34 mouse cellular contexts compared by ENCODE assay signal in the genomic region with DNA sequence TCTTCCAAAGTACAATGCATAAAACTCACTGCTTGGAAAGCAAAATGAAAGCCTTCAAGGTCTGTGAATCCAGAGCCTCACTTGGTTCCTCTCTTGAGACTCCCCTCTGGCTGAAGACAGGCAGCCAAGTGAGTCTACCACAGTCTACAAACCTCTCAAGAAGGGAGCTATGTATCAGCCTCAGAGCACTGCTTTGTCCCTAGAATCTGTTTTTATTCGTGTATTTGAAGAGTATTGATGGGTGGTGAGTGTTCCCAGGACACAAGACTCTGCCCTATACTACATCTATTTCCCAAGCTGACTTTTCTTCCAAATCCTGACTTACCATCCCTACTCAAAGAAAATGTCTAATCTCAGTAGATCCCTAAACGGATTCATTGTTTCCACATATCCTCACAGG. TPM values are rescaled to one million over a fixed set of nuclear protein-coding genes. Genes with fewer than 3 reads are reported as not detected.
"Had no signal": no experiment of that assay in that cellular context is flagged by ENCODE, and none has a peak within 500 bp of the region (broad histone marks: within the 10 kb centered on the region; RNA-seq: fewer than 3 reads in every experiment).

No protein-coding gene starts in this region.

- H3K27me3 ChIP-seq: embryonic facial prominence, embryonic 12.5 days; embryonic facial prominence, embryonic 13.5 days; embryonic facial prominence, embryonic 15.5 days; forebrain, embryonic 12.5 days; forebrain, embryonic 13.5 days; forebrain, embryonic 15.5 days had no signal

- H3K4me2 ChIP-seq: embryonic facial prominence, embryonic 12.5 days; embryonic facial prominence, embryonic 13.5 days; embryonic facial prominence, embryonic 15.5 days; forebrain, embryonic 12.5 days; forebrain, embryonic 13.5 days; forebrain, embryonic 15.5 days had no signal

- H3K4me1 ChIP-seq: embryonic facial prominence, embryonic 10.5 days; embryonic facial prominence, embryonic 12.5 days; embryonic facial prominence, embryonic 13.5 days; embryonic facial prominence, embryonic 15.5 days; forebrain, embryonic 10.5 days; forebrain, embryonic 12.5 days; forebrain, embryonic 13.5 days; forebrain, embryonic 15.5 days had no signal

- ATAC-seq: forebrain, embryonic 13.5 days; forebrain, embryonic 14.5 days; forebrain, embryonic 15.5 days; forebrain, embryonic 16.5 days; forebrain, postnatal 0 days had no signal

- H3K9me3 ChIP-seq: embryonic facial prominence, embryonic 12.5 days; embryonic facial prominence, embryonic 13.5 days; embryonic facial prominence, embryonic 15.5 days; forebrain, embryonic 15.5 days had no signal

- H3K4me3 ChIP-seq: embryonic facial prominence, embryonic 10.5 days; embryonic facial prominence, embryonic 12.5 days; embryonic facial prominence, embryonic 13.5 days; embryonic facial prominence, embryonic 15.5 days; erythroblast, embryonic 14.5 days; forebrain, embryonic 10.5 days; forebrain, embryonic 12.5 days; forebrain, embryonic 13.5 days; forebrain, embryonic 15.5 days; gastrocnemius, adult 2 months; heart, adult 2 months had no signal

- H3K27ac ChIP-seq: embryonic facial prominence, embryonic 10.5 days; embryonic facial prominence, embryonic 12.5 days; embryonic facial prominence, embryonic 13.5 days; embryonic facial prominence, embryonic 15.5 days; forebrain, embryonic 10.5 days; forebrain, embryonic 12.5 days; forebrain, embryonic 13.5 days; forebrain, embryonic 15.5 days; gastrocnemius, adult 2 months; heart, adult 2 months had no signal

- H3K9ac ChIP-seq: embryonic facial prominence, embryonic 12.5 days; embryonic facial prominence, embryonic 13.5 days; embryonic facial prominence, embryonic 15.5 days; forebrain, embryonic 12.5 days; forebrain, embryonic 13.5 days; forebrain, embryonic 15.5 days; forebrain, postnatal 0 days had no signal

- DNase-seq: cerebellum, adult 2 months; cerebellum, adult 8-10 months; cerebellum, adult 9-10 months; cerebellum, adult 9-11 months; cerebellum, postnatal 10 days; cerebellum, postnatal 14 days; cerebellum, postnatal 25 days; cerebellum, postnatal 36 days; embryo, embryonic 11 days; forebrain, postnatal 0 days; gastrocnemius, adult 2 months; gastrocnemius, postnatal 10 days; gastrocnemius, postnatal 14 days; gastrocnemius, postnatal 25 days; gastrocnemius, postnatal 36 days; heart, adult 18-20 months; heart, adult 2 months had no signal

- H3K36me3 ChIP-seq: embryonic facial prominence, embryonic 10.5 days; embryonic facial prominence, embryonic 12.5 days; embryonic facial prominence, embryonic 13.5 days; embryonic facial prominence, embryonic 15.5 days; forebrain, embryonic 10.5 days; forebrain, embryonic 12.5 days; forebrain, embryonic 15.5 days had no signal

RNA-seq across cellular contexts. Expression of a gene that starts 12.1 kb away (rescaled TPM):
- polyA plus RNA-seq: cerebellum, adult 2 months; cortical plate, adult 2 months; embryonic facial prominence, embryonic 11.5 days; embryonic facial prominence, embryonic 13.5 days; embryonic facial prominence, embryonic 14.5 days; embryonic facial prominence, embryonic 15.5 days; erythroblast, embryonic 14.5 days; forebrain, embryonic 14.5 days; forebrain, embryonic 15.5 days; forebrain, embryonic 16.5 days; forebrain, postnatal 0 days; frontal cortex, adult 2 months; gonadal fat pad, adult 2 months; heart, adult 2 months had no signal

RNA-seq across cellular contexts. Expression of a gene that starts 47.7 kb away (rescaled TPM):
- polyA plus RNA-seq: cerebellum, adult 2 months; cortical plate, adult 2 months; embryonic facial prominence, embryonic 10.5 days; embryonic facial prominence, embryonic 11.5 days; embryonic facial prominence, embryonic 12.5 days; embryonic facial prominence, embryonic 13.5 days; embryonic facial prominence, embryonic 14.5 days; embryonic facial prominence, embryonic 15.5 days; erythroblast, embryonic 14.5 days; forebrain, embryonic 10.5 days; forebrain, embryonic 11.5 days; forebrain, embryonic 12.5 days; forebrain, embryonic 13.5 days; forebrain, embryonic 14.5 days; forebrain, embryonic 15.5 days; forebrain, embryonic 16.5 days; forebrain, postnatal 0 days; frontal cortex, adult 2 months; gonadal fat pad, adult 2 months; heart, adult 2 months had no signal
